Mouse (Mus musculus): ENCODE measurements at regions not wholly inside any gene's neighbourhood (a gene's known extent, or its start where the extent isn't known, plus 50 kb on each side); places are given as distances from the start of the nearest gene placed in this dataset.

DNA sequence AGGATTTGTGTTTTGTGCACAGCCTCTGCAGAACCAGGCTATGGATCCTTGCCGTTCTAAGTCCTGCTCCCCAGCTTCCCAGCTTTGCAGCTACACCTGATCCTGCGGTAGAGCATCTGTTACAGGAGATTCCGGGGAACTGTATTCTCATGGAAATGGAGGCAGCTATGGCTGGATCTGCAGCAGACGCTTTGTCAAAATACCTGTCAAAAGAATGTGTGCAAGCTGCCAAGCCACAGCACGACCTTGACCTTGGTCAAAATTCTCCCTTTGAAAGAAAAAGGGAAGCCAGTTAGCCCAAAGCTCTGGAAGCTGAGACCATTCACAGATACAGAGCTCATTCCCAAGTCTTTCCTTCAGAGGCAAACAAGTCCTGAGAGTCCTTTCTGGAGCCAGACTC, 255.3 kb downstream of the Med13l start:
- DNase-seq: no peak

DNA sequence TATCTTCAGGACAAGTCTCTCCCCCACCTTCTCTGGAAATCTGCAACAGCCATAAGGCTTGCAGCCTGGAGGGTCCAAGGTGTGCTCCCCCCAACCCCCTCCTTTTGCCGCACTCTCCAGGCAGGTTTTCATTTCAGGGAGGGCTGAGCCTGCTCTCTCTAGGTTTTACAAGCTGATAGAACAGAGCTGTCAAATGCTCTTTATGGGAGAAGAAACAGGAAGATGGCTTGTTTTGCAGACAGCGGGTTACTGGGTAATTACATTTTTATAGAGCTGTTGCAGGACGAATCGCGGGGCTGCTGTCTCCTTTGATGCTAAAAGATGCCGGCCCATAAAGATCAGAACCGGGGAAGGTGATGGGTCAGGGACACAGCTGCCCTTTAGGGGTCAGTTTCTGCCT, 257.8 kb downstream of the Med13l start:
- DNase-seq: no peak

DNA sequence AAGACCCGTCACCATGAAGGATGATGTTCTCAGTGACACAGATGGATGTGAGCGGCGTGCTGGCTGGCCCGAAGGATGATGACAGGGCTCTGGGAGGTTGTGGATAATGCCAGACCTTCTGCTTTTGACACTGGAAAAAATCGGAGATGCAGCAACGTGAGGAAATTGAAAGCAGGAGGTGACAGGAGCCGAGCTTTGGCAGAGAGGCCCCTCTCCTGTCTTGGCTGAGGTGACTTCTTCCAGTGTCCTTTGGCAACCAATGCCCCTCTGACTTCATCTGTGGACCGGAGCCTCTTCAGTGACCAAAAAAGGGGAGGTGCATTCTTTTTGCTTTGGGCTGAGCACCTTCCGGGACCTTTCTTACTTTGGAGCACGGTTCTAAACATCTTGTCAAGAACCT, 264.3 kb downstream of the Med13l start:
- no peak for DNase-seq

DNA sequence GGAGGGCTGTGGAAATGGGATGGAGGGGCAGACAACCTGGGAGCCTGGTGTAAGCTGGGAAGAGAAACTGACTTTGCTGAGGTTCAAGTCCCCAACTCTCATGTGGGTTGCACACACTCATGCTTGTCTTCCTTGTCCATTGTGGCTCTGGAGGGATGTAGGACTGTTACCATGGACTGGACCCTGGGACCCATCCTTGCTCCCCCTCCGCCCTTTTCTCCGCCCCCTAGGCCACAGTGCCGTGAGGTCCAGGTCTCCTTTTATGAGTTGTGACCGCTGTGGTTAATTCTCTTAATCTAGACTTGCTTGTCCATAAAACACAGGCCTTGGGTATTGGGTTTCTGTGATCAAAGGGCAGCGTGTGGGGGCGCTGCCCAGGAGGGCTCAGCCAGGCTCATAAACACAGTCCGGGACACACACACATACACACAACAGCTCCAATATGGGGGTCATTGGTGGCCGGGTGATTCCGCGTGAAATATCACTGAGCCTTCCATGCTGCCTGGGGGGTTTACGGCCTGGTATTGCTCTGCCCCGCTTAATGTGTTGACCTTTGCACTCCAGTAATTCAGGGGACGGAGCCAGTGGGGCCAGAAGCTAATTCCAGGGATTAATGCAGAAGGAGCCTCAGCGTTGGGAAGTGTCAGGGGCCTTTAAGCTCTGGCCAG, 268.7 kb downstream of the Med13l start:
- DNase-seq: no peak

DNA sequence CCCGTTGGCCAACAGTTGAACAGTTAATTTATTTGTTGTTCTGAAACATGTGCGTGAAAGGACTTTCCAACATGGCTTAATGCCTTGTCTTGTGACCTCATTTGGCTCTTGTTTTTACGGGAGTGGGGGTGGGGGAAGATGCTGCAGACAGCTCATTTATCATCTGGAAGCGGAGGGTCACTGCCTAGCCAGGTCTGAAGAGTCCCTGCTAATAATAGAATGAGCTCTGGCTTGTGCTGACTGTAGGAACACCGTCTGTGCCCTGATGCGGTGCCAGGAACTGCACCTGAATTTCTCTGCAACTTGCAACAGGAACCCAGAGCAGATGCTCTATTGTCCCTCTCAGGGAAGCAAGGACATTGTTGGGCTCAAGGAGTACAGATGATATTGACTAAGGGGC, 272.2 kb downstream of the Med13l start:
- no peak for DNase-seq

DNA sequence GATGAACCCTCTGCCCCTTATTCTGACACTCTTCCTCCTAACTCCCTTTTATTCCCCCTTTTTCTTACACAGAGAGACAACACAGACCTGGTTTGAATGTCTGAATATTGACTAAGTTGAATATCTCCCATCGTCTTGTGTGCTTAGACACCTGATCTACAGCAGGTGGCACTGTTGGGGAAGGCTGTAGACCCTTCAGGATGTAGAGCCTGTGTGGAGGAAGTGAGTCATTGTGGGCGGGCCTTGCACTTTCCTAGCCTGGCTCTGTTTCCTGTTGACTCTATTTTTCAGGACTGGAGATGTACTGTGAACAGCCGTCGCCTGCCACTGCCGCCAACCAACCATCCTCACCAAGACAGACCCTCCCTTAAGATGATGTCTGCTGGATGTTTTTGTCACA, 273.6 kb downstream of the Med13l start:
- DNase-seq: no peak

DNA sequence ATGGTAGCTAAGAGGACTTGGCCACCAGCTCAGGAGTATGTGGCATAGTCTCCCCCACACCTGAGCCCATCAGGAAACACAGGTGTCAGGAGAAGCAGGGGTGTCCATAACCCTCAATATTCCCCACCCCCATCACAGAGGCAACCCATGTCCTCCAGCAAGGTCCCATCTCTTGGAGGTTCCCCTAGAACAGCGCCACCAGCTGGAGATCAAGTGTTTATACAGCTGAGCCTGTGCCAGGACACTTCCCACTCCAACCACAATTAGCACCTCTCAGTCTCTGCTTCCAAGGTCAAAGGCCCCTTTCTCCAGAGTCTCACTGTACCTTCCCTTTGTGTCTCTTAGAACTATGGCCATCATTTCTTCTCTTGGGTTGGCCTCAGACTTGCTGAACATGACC, 276.5 kb downstream of the Med13l start:
- no peak for DNase-seq

DNA sequence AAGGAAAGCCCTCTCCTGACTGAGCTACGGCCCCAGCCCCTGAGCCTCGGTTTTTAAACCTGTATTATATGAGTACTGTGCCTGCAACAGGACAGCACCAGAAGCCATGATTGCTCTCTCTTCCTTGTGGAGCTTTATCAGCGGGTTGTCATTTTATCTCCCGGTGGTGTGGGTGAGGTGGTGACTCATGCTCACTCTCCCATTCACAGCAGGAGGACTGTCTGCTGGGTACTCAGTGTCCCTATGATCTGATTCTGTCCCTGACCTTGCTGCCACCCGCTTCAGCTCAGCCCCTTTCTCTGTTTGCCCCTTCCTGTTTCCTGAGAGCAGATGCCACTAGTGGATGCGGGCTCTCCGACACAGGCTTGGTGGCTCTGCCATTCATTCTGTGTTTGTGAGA, 277.9 kb downstream of the Med13l start:
- DNase-seq: no peak

DNA sequence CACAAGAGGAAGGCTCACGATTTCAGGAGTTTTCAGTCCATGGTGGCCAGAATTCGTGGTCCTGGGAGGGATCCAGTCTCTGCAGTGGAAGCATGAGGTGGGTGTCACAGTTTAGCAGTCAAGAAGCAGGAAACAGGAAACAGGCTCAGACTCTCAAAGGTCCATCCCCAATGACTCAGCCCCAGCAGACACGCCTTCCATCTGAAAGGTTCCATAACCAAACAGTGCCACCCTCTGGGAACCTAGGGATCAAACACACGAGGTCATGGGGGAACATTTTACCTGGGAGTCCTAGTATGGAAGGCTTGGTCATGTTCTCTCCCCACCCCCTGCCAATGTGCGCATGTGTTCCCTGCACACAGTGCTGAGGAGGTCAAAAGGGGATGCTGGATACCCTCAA, 279.4 kb downstream of the Med13l start:
- DNase-seq: no peak

DNA sequence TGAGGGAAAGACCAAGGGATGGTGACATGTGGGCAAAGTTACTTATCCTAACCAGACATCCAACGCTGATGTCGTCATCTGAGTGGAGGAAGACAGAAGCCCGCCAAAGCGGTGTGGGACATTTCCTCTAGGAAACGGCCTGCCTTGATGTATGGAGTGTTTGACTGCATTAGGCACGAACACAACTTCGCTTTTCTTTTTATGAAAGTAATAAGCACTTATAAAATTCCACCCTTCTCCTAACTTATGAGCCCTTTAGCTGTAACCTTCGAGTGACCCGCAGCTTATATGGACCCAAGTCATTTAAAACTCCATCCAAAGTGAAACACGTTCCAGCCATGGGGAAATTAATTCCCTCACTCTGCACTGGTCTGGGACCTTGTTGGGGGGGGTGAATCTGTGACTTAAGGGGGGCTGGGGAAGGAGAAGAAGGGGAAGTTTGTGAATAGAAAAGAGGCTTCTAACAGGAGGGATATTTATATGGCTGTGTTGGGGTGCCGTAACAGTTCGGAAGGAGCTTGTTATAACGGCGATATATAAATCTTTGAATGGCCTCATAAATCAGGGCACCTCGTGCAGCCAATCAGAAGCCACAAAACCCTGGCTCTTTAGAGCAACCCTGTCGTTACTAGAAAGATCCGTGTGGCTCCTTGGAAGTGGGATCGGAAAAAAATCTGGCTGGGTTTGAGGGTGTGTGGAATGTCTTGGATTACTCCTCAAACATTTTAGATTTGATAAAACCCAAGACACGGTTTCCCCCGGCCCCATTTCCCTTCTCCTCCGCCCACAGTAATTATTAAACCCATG, 280.9 kb downstream of the Med13l start:
- DNase-seq: no peak

DNA sequence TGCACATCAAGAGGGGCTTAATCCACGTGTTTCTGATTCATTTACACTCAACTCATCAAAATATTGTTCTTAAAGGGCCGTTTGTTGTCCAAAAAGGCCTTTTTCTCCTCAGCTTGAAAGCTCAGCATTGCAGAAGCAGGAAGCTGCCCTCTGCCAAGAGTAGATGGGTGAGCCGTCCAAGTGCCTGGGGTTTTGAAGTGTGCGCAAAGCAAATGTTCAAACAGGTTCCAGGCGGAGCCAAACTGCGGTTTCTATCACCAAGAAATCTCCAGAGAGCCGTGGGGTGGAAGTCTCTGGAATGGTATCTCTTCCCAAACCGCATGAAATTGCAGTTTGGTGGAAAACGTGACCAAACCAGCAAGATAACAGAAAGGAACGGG, 281.5 kb downstream of the Med13l start:
- no peak for DNase-seq

DNA sequence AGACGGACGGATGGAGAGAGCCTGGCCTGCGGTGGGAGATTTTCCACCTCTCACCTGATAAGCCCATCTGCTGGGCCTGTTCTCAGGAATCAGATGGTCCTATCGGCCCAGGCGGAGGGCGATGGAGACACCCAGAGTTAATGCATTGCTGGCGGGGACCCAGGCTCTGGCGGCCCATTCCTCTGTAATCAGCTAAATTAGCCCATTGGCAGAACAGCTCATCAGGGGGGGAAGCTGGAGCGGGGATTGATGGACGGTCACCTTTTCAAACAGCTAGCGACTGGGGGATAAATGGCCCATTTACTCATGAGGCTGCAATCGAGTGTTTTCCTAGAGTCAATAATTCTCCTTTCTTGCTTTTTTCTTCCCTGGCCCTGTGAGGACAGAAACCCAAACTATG, 296.5 kb downstream of the Med13l start:
- DNase-seq: no peak

DNA sequence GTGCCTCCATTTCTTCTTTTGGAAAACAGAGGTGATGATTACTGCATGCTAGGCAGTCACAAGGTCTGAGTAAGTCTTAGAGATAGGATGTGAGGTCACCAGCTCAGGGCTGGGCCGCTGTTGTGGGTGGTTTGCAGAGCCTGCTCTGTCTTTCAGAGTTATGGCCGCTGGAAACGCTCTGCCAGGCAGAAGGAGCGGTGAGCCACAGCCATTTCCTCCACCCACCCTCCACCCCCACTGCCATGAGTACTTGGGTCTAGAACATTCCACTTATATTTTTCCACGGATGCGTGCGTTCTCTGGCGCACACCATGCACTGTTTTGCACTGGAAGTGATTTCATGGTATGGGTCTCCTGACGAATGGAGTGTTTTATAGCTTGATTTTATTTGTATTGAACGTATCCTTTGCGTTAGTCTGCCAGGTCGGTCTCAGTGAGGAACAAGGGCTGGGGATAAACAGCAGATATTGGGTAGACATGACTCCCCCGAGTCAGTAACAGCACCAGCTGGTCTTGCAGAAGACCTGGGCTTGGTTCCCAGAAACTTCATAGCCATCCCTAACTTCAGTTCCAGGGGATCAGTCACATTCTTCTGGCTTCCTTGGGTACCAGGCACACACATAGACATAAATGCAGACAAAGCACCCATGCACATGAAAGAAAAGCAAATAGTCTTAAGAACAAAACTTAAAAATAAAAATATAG, 300.8 kb downstream of the Med13l start:
- no peak for DNase-seq

DNA sequence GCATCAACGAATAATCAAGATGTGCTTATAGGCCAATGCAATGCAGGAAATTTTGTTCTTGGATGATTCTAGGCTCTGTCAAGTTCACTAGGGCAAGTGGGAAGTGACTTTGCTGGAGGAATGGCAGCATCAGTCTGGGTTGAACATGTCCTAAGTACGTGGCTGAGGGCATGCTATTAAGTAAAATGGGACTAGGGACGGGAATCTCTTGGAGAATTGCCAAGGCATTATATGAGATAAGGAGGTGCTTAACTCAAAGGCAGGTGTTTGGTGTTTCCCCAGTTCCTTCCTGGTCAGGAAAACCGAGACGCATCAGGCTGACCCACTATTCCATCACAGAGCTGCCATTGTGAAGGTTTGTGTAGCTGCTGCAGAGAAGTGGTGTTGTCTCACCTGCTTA, 307.0 kb downstream of the Med13l start:
- no peak for DNase-seq

DNA sequence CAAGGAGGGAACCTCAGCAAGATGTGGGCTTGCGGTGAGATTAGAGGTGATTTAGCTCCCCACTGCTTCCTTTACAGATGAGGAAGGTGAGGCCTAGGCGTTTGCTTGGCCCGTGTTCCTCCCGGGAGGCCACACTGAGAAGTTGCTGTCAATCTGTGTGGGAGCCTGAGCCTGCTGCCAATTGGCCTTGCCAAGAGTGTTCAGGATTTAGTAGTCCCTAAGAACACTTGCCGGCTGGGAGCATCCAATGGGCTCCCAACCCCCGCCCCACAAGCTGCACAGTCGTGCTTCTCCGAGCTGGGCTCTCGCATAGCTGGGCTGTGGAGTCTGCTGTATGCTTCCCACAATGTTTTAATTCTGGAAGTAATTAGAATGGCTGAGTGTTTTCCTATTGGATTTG, 308.9 kb downstream of the Med13l start:
- DNase-seq: no peak

DNA sequence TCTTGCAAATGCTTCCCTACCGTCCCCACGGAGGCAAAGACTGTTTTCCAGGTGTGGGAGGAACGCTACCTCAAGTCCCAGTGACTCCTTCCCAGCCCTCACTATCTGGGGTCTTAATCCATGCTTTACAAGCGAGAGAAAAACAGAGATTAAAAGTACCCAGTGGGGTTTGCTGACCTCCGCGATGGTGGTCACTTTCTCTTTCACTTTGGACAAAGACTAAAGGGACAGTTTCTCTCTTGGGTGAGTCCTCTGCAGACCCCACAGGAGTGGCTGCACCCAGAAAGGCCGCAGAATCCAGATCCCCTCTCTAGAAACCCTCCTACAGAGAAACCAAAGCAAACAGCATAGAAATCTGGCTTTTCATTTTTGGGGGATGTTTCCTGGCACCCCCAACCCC, 313.4 kb downstream of the Med13l start:
- no peak for DNase-seq

DNA sequence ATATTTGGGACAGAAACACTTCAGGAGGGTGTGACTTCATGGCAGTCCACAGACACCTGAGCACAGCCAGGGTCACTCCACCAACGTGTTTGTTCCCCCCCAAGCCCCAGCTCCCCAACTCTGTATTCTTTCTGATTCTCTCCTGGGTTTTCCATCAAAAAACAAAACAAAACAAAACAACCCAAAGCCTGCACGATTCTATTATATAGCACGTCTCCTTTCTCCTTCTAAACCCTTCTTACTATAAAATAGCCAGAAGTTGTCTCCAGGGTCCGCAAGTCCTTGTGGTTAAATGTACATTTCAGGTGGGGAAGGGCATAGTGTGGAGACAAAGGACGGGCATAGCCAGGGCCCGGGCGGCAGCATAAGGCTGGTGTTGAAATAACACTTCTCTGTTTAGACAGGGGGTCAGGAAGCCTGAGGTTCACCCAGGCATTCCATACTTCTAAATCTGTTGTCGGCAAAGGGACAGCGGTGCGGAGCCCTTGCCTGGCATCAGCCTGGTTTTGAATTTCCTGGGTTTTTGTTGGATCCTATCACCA, 314.7 kb downstream of the Med13l start:
- no peak for DNase-seq

DNA sequence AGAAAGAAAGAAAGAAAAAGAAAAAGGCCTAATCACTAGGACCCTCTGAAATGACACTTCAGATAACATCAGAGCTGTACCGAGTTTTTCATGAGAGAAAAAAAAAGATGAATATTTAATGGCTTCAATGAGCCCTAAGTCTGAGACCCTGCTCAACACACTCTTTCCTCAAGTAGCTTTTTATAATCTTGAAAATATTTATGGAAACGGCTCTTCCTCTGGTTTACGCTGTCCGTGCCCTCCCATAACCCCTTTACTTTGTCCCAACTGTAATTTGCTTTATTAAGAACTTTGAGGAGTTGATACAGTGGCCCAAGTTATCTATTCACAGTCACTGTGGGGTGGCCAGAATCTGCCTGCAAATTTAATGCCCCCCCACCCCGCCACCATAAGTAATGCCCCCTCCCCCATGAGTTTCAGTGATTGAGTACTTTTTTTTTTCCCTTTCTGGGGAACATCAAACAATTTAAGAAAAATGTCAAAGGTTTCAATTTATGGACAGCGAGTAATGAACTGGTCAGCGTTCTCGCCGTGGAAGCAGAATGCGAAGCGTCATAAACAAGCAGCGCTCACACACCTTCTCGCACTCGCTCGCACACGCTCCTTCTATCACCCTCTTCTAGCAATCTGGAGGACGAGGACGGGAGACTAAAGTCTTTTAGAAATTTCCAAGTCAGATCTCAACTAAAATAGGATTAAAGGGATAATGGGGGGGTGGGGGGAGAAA, 316.3 kb downstream of the Med13l start:
- no peak for DNase-seq

DNA sequence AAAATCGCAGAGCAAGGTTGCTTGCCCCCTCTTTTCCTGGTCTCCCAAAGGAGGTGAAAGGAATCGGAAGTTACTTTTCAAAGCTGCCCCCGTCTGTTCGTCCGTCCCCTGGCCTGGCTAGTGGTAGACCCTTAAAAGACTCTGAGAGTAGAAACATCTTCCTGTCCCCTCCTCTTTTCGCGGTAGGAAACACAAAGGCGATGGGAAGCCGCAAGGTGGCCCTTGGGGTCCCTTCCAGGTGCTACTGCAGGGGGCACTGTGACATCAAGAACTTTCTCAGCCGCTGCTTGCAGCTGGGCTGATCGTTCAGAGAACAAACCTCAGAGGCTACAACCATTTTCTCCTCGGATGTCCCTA, 316.8 kb downstream of the Med13l start:
- peak; percentile 31 to 55 for DNase-seq

DNA sequence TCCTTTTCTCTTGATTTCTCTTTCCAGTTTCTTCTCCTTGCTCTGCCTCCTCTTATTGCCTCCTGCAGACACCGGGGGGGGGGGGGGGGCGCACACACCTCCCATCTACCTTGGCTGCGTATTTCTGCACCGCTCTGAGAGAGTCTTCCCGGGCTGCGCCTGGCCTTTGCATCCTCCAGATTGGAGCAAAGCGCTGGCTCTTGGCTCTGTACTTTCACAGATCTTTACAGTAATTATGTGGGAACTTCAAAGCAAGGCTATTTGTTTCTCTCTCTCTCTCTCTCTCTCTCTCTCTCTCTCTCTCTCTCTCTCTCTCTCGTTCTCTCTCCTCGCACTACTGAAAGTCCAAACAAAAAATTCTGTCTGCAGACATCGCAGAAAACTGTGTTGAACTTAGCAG, 317.4 kb downstream of the Med13l start:
- no peak for DNase-seq

DNA sequence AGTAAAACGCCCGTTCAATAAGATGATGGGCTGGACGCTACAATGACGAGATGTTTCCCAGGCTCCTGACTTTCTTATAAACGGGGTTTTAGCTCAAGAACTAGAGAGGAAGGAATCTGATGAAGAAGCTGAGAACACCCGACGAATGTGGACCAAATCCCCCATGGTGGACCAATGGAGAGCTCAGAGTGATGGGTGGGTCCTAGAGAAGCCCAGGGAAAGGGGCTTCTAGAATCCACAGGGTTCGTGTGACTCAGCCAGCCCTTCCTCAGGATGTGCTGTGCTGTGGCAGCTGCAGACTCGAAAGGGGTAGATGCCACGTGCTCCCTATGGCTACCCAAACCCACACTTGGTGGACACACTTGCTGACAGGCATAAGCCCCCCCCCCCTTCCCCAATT, 318.2 kb downstream of the Med13l start:
- DNase-seq: no peak

DNA sequence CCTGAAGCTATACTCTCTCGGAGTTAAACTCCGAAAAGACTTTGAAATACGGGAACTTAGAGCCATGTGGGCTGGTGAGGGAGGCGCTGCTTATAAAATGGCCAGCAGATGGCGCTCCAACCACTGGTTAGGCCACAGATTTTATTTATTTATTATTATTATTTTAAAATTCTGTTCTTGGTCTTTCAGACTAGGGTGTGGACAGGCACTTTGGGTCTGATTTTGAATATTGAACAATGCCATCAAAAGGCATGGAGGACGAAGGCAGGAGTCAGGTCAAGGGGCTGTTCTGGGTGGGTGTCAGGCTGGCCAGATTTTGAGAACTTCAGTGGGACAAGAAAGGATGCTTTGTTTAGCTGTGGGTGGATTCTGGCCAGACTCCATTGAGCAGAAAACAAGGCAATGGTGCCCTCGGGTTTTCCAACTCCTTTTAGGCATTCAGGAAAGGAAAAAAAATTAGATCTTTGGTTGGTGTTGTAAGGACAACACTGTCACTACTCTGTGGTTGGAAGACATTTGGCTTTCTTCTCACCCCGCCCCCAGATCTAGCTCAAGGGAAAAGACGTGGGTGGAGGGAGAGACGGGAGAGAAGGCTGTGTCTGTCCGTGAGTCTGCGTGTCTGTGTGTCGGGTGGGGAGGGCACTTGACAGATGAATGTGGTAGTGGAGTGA, 319.5 kb downstream of the Med13l start:
- DNase-seq: peak; percentile 65 to 89

DNA sequence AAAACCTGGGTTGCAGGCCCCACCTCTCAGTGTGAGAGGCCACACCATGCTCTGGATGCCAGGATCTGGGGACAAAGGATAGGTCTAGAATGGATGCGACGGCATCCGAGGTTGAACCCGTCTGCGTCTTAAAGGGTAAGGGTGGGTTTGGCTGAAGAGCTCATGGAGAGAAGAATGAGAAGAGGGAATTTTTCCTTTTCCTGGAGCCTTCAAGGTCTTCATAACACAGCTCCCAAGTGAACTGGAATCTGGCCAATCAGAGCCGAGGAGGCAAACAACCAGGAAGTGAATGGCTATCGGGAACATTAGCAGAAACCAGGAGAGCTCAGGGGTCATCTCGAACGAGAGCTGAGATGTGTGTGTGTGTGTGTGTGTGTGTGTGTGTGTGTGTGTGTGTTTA, 320.1 kb downstream of the Med13l start:
- DNase-seq: peak; percentile 8 to 20
